Mouse (Mus musculus) kidney, postnatal 4 days (tissue): Measurements from ENCODE around the gene Cog1.

ENCODE experiments used
- DNase-seq, 2 experiments: peaks; one replicate each; pipeline ENCODE4 v3.0.0; 2021; ENCODE audit warnings: mixed read lengths in 2 of 2

Gene Cog1

DNA sequence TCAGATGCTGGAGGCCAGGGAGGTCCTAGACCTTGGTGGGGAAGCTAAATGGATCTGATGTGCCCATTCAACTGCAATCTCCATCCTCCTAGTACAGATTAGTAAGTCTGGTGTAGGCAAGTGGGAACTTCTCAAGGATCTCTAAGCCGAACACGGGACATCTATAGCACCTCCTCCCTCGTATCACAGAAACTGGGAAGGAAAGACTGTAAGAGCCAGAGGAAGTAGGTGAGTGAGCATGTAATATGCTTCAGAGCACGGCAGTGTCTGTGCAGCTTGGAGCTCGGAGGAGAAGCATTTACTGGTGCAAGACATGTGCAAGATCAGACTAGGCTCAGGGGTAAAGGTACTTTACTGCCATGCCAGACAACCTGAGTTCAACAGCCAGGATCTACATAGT, 19.9 kb downstream of the Cog1 start:
- DNase-seq, result no peak

DNA sequence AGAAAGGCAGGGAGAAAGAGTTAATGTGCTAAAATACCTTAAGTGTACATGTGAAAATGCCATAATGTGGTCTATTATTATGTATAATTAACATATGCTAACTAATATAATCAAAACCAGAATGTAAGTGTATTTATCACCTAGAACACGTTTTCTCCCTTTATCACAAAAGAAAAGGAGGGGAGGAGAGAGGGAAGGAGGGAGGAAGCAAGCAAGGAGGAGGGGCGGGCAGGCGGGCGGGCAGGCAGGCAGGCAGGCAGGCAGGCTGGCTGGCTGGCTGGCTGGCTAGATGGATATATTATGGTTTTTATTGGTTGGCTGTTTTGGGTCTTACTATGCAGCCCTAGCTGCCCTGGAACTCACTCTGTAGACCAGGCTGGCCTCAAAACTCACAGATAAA, 20.7 kb downstream of the Cog1 start:
- DNase-seq, result no peak

DNA sequence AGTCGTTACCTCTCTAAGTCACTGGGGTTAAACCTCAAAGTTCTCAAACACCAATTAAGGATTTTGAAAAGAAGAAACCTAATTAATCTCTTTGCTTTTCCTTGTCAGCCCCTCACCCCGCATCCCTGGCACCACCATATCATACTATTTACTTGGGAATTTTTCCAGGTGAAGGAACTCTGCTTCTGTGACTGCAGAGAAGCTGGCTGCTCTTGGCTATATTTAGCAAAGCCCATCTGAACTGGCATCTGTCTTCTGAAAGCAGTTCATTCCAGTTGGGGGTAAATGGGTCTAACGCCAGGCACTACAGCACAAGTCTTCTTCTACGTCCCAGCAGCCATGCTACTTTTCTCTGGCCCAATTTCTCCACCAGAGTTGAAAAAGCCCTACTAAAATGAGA, 24.6 kb downstream of the Cog1 start:
- DNase-seq, result no peak

DNA sequence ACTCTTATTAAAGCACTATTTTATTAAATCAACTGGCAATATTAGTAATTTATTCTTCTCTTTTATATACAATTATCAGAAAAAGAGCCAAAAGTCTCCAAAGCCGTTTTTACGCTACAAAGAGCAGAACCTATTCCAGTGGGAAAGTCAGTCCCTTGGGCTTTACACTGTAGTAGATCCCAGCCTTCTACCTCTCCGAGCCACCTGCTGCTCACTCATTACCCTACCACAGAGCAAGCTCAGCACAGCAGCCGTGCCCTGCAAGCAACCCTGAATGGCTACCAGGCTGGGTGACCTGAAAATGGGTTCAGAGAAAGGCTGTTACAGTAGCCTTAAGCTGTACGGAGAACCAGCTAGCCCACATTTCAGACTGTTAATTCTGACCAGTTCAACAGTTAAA, 25.6 kb downstream of the Cog1 start:
- no peak for DNase-seq

- no peak for DNase-seq
These were observed 27.9 kb downstream of the Cog1 start for GRCm38 (mm10) chr11:113676847-113677246.

GRCm38 (mm10) chr11:113677378-113677777, 28.4 kb downstream of the Cog1 start:
- DNase-seq, result no peak

- peak; percentile 26 to 57 for DNase-seq
These were observed 29.4 kb downstream of the Cog1 start for GRCm38 (mm10) chr11:113678373-113678772.

DNA sequence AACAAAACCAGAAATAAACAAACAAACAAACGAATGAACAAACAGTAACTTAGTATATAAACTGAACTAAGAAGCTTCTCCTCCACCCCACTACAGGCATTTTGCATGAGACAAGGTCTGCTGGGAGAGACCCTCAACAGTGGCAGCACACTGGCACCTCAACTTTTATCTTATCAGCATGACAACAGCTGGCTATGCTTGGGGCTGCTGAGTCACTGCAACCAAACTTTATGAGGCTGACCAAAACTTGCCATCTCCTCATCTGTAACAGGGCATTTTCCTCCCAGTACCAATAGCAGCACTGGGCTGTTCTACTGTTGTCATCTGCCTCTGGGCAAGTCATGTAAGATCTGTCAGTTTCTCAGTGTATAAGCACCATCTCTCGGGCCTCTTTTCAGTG, 32.0 kb downstream of the Cog1 start:
- DNase-seq, result no peak

DNA sequence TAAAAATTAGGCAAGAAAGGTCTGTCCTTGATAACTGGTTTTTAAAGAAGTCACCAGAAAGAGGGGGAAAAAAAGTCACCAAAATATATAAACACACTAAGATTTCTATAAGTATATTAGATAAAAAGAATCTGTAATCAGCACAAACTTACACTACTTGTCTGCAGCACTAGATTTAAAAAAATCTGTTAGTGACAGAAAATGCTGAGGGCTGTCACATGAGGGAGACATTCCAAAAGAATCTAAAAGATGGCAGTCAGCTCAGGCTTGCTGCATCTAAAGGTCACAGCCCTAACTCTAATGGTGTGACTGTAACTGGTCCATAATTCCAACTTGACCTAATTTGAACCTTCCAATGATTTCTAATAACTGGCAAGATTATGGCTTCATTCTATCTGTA, 33.0 kb downstream of the Cog1 start:
- DNase-seq, result no peak

DNA sequence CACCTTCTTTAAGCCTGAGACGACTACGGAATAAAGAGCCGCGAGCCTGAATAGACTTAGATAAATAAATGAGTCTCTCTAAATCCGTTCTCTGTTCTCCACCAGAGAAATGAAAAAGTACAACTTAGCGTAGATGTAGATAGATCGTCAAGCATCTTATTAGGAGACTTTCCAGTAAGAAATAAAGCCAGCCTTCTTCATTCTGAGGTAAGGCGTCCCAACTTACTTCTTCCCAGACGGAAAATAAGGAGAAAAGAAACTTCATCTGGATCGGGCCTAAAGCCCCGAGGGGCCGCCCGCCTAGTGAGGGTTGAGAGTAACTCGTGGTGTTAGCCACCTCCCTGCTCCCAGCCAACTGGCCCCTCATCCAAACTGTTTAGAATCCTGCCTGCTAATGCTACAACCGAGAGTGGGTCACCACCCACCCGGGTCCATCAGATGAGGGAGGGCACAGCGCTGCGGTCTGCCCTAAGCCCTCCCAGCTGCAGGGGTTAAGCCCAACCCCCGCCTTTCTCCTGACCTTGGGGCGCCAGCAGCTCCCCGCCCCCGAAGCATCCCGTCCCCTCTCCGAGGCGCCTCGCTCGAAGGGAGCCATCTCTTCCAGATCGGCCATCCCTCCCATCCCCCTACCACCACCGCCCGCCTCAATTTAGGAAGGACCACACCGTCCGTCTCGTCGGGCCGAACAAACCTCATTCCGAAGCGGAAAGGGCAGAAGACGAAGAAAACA, 34.1 kb downstream of the Cog1 start:
- DNase-seq, result peak; percentile 73 to 81

- no peak for DNase-seq
These were observed 34.6 kb downstream of the Cog1 start for GRCm38 (mm10) chr11:113683627-113683956.

GRCm38 (mm10) chr11:113683957-113684706, 35.2 kb downstream of the Cog1 start, which contains the start of the genes Fam104a and D11Wsu47e:
Fam104a (minus strand) TSS chr11:113684155.
D11Wsu47e (plus strand) TSS chr11:113684412.
- peak; percentile 96 to 97 for DNase-seq

- DNase-seq, result no peak
These were observed 35.9 kb downstream of the Cog1 start for GRCm38 (mm10) chr11:113684707-113685426.

GRCm38 (mm10) chr11:113687031-113687430, 38.1 kb downstream of the Cog1 start:
- DNase-seq, result peak; percentile 38 to 56

DNA sequence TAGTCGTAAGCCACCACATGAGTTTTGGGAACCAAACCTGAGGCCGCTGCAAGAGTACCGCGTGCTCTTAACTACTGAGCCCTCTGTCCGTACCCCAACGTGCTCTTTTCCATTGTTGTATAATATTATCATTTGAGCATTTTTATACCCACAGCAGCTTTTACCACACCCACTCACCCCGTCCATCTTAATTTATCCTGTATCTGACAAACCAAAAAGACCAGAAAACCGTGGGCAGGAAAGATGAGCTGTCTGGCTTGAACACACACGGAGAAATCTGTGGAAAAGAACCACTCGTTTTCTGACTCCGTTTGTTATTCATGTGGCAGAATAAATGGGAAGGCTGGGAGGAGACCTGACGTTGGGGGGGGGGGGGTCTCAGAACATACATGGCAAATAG, 41.5 kb downstream of the Cog1 start:
- no peak for DNase-seq

GRCm38 (mm10) chr11:113691318-113691717, 42.3 kb downstream of the Cog1 start:
- peak; percentile 38 to 59 for DNase-seq

DNA sequence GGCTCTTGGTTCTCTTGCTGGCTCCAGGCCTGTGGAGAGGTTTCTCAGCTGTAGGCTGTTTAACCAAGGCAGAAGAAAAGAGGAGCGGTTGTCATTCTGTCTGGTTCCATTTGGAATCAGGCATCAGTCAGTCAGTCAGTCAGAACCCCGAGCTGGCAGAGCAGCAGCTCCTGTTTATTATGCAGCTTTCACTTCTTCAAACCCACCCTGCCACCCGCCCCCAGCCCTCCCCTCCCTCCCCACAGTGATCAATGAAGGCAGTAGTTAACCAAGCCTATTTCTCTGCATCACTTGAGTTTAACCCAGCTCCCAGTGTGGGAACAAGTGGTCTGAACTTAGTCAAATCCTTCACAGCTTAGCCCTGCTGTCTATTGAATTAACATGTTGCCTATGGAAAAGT, 42.9 kb downstream of the Cog1 start:
- DNase-seq, result no peak

- no peak for DNase-seq
These were observed 48.6 kb downstream of the Cog1 start for GRCm38 (mm10) chr11:113697571-113697970.

- peak; percentile 63 to 80 for DNase-seq
These were observed 49.1 kb downstream of the Cog1 start for GRCm38 (mm10) chr11:113698013-113698545.

DNA sequence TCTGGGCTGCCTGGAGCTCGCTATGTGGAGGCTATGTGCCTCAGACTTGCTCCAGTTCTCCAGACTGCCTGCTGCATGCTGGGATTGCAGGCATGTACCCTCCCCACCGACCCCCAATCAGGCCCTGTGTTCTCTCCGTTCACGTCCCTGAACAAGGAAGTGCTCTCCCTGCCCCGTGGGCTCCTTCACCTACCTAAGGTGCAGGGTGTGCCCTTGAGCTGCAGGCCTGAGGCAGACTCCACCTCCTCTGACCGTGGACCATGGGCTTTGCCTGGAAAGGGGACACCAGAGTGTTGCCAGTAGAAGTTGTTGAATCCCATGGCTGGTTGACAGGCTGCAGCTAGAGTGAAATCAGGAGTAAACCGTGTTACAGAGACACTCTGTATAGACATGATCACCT, 50.7 kb downstream of the Cog1 start:
- DNase-seq, result no peak

DNA sequence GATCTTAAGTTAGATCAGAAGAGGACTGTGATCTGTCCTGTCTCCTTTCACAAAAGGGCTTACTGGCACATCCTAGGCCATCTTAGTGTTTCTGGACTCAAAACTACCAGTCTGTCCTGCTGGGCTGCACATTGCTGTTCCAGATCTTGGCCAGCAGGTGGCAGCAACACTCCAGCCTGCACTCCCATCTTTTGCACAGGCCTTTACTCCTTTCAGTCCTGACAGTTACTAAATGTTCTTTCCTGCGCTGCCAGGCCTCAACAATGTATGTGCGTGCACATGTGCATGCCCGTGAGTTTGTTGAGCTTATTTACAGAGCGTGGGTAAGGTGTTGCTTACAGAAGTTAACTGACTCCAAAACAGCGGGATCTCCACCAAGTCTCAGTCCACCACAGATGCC, 54.8 kb downstream of the Cog1 start:
- peak; percentile 83 to 86 for DNase-seq

DNA sequence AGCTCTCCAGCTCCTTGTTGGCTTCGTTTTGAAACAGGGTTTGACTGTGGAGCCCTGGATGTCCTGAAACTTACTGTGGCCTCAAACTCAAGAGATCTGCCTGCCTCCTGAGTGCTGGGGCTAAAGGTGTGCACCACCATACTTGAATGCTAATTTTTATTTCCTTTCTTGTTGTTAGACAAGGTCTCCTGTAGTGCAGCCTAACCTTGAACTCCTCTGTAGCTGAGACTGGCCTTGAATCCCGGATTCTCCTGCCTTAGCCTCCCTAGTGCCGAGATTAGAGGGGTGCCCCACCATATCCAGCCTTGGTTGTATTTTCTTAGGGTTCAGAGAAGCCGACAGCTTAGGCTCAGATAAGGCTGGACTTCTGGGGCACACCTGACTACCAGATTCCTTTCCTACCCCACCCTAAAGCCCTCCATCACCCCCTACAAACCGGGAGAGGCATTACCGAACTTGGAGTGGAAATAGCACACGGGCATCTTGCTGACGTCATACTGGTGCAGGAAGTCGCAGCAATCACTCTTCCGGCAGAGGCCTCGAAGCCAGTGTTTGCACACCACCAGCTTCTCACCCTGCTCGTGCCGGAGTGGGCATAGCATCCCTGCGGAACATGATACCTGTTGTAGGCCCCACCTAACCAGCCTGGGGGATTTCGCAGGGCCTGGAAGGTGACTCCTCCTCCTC, 57.1 kb downstream of the Cog1 start:
- no peak for DNase-seq
